Mouse (Mus musculus) right cerebral cortex, postnatal 25 days (tissue): ENCODE measurements around the gene Stag2.

Experiments used
- DNase-seq: peaks from one replicate; pipeline ENCODE4 v3.0.0; 2022

Stag2 gene

DNA sequence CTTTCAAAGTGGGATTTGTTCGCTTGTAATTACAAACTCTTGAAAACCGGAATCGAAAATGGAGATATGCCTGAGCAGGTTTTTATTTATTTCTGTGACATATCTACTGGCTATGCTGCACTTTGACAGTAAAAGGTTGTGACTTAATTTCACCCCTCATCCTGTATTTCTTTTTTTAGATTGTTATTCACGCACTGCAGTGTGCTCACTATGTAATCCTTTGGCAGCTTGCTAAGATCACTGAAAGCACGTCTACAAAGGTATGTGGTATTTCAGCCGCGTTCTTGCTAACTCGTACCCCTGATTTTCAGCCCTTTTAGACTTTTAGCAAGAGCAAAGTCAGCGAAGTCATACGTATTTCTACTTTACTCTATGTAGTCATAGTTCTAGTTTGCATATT lies 101.2 kb downstream of the Stag2 start:
- no peak for DNase-seq

GRCm38 (mm10) chrX:42272713-42273112 lies 123.6 kb downstream of the Stag2 start:
- DNase-seq: no peak

- DNase-seq: no peak
Observed at GRCm38 (mm10) chrX:42290215-42290614, 141.1 kb downstream of the Stag2 start.

DNA sequence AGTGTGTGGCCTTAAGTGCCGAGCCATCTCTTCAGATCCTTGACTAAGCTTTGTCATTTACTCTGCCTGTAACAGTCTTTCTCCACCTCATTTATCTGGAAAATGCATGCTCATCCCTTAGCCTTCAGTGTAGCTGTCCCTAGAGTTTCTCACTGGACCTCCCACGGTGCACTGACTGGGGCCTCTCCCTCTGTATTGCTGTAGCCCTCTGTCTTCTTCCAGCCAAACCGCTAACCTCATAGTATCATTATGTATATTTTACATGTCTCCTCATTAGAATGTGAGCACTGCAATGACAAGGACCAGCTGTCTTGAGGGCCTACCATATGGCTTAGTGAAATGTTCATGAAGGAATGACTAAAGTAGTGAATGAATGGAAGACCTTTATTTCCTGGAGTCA lies 166.1 kb downstream of the Stag2 start:
- DNase-seq: no peak

GRCm38 (mm10) chrX:42320424-42320823 lies 171.3 kb downstream of the Stag2 start:
- DNase-seq: no peak

GRCm38 (mm10) chrX:42321200-42321773 lies 172.2 kb downstream of the Stag2 start:
- no peak for DNase-seq

DNA sequence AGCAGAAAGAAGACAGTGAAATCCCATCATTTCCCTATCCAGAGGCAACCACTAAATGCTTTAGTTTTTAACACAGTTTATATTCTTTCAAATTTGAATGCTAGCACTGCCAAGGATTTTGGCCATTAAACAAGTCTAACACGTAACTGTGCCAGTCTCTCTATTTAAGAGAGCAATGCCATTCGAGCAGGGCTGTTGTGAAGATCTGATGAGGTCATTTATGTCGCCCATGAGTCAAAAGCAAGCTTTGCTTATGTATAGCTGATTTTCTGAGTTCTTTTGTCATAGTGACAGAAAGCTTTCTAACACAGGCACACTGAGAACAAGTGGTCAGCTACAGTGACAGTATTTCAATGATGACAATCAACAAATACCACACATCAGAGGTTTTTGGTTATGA lies 175.7 kb downstream of the Stag2 start:
- no peak for DNase-seq
